Comparison of ENCODE assay signal across 8 mouse cellular contexts in the genomic region with DNA sequence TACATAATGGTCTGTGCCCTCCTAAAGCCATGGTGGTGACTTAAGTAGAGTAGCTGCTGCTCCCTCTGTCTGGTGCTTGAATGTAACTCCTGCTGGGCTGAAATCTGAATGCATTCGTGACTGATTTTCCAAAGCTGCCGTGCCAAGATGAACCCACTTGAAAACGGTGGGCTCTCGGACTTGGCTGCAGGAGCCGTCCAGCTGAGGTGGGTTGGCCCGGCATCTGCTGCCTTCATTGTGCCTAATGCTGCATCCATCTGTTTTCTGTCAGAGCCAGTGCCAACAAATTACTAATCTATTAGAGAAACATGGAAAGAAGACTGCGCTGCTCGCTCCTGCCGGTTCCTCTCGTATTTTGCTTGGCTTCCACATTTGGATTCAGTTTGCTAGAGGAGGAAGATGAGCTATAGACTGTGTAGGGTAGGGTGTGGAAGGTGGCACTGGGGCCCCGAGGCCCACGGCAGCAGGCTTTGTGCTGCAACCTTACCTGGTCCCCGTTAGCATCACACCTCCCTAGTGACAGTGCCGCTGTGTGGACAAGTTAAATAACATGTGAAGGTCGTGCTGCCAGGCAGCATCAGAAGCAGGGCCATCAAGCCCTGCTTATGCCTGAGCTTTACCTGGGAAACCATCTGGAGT.
DNase-seq lines count a peak whose midpoint lies in the region; ATAC-seq and TF ChIP-seq lines count a peak whose summit lies in the region.

No protein-coding gene starts in this region.

- no peak overlapping the region for H3K4me2 ChIP-seq in embryonic facial prominence, embryonic 15.5 days (replicated peaks)

- no peak overlapping the region for H3K9ac ChIP-seq in heart, adult 2 months (ENCODE audit: low read depth, low read length)
- H3K9ac ChIP-seq in embryonic facial prominence, embryonic 15.5 days, result no peak overlapping the region

- 64% methylated on average over 15 of the region's 15 CpGs for WGBS in heart, adult 2 months
- 48% methylated on average over 15 of the region's 15 CpGs for WGBS in embryonic facial prominence, embryonic 15.5 days

- H3K27ac ChIP-seq in heart, adult 2 months, result no peak overlapping the region
- peak overlapping the region; percentile 45; the same call in 1 of the 2 replicates for H3K27ac ChIP-seq in embryonic facial prominence, embryonic 15.5 days (replicated peaks)

- H3K9me3 ChIP-seq in embryonic facial prominence, embryonic 15.5 days (replicated peaks), result no peaks in the 10 kb centered on the region

- H3K4me1 ChIP-seq in heart, adult 2 months (ENCODE audit: control insufficient read depth, insufficient read depth, low read length), result peaks cover 7% of the 10 kb centered on the region; the same call in 1 of the 2 replicates
- peaks cover 34% of the 10 kb centered on the region for H3K4me1 ChIP-seq in embryonic facial prominence, embryonic 15.5 days

- no peak for ATAC-seq in embryonic facial prominence, embryonic 15.5 days (ENCODE audit: insufficient number of reproducible peaks, low FRiP score, low TSS enrichment, low read depth)

- no peak overlapping the region for H3K4me3 ChIP-seq in heart, adult 2 months
- no peak overlapping the region for H3K4me3 ChIP-seq in embryonic facial prominence, embryonic 15.5 days (replicated peaks)

- TF ChIP-seq CTCF in heart, adult 2 months (IDR thresholded peaks at IDR 0.05), result no peak

- H3K36me3 ChIP-seq in heart, adult 2 months (ENCODE audit: control insufficient read depth, insufficient read depth, low read length), result no peaks in the 10 kb centered on the region
- peaks cover 15% of the 10 kb centered on the region for H3K36me3 ChIP-seq in embryonic facial prominence, embryonic 15.5 days

- intact Hi-C loops in heart, adult 2 months (cut with DNase I), result no loop called here

- DNase-seq in heart, adult 18-20 months, result peak; percentile 19 to 36
- DNase-seq in heart, adult 2 months, result no peak
- DNase-seq in brain, adult 2 months (ENCODE audit: low read depth, low spot score), result peak; percentile 82
- peak; percentile 81 to 85 for DNase-seq in layer of hippocampus, postnatal 36 days
- DNase-seq in adrenal gland, postnatal 10 days, result no peak
- DNase-seq in ovary, adult 18-20 months (ENCODE audit: low spot score), result no peak
- DNase-seq in kidney, adult 9 months, result no peak

- TF ChIP-seq POLR2A in heart, adult 2 months (IDR thresholded peaks at IDR 0.05; ENCODE audit: insufficient read depth, low read depth, low read length), result no peak

- H3K27me3 ChIP-seq in heart, adult 2 months (ENCODE audit: control insufficient read depth, insufficient read depth, low read length), result no peaks in the 10 kb centered on the region
- no peaks in the 10 kb centered on the region for H3K27me3 ChIP-seq in embryonic facial prominence, embryonic 15.5 days

- H3K79me2 ChIP-seq in heart, adult 2 months (replicated peaks; ENCODE audit: control insufficient read depth, insufficient read depth, low read length), result no peaks in the 10 kb centered on the region

- no peak for TF ChIP-seq EP300 in heart, adult 2 months (IDR thresholded peaks at IDR 0.05; ENCODE audit: insufficient read depth, low read depth, low read length)

Comparison
In these comparisons a context has a peak if more than half of its experiments do, and no peak if none do; other contexts are left out.
1. DNase-seq: peak in heart, adult 18-20 months (2 of 2), brain, adult 2 months (single experiment) and layer of hippocampus, postnatal 36 days (2 of 2); none in heart, adult 2 months (0 of 2), adrenal gland, postnatal 10 days (single experiment), ovary, adult 18-20 months (single experiment) and kidney, adult 9 months (single experiment).